Mouse (Mus musculus) R1 (cell line): ENCODE measurements around the gene Mobp.

Experiments used
- DNase-seq: peaks from one replicate; pipeline ENCODE4 v3.0.0-alpha.2; 2018; ENCODE audit warnings: low read depth, low spot score

The Mobp gene

DNA sequence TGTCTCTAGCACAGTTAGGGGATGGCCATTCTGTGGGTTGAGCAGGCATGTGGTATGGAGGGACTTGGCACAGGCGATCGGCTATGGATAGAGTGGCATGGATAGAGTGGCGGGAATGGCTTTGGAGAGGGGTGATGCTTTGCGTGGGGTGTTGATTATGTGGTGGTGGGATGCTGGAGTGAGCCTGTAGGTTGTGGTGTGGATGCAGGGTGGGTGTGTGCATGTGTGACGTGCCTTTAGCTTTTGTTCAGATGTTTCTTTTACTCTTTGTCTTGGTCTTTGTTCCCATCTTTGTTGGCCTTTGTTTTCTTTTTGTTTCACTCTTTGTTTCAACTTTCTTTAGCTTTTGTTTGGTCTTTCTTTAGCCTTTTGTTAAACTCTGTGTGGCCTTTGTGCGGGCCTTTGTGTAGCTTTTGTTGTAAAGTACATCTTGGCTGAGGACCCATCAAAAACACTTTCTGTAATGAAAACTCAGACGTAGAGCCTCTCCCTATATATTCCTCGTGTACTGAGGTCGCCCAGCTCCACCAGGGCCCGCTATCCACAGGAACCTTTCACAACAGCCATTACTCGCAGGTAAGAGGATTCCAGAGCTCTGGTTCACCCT lies at the start of gene Mobp:
Gene Mobp, plus strand, starts transcription at position 486 of the 607 bp plus-strand sequence.
- DNase-seq: peak; percentile 95

DNA sequence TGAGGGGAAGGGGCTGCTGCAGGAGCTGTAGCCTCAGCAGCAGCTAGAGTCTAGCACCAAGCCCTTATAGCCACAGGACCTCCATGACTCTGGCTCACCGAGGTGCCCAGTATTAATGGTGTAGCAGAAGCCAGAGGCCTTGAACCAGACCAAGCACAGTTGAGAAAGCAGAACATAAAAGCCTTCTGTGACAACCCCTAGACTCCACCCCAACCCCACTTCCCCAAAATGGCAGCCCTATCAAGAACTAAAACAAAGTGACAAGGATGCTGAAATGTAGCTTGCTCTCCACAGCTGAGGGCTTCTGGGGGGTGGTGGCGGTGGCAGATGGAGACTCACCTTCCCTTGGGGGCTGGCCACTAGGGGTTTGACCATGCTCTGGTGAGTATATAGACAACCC lies 48.3 kb upstream of the Mobp start:
- no peak for DNase-seq

DNA sequence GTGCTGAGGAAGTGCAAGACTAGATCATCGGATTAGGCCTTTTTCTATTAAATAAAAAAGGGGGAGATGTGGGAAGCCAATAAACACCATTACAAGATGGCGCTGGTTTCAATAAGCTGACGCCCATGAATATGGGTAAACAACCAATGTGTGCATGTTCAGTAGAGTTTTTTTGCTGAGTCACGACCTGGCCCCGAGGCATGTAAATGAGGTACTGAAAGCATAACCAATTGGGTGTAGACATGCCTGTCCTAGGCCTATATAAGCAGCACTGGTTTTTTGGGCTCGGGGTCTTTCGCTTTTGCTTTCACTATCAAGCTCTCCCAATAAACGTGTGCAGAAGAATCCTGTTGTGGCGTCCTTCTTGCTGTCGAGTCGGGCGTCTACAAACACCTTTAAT lies 40.6 kb upstream of the Mobp start:
- DNase-seq: peak; percentile 72

DNA sequence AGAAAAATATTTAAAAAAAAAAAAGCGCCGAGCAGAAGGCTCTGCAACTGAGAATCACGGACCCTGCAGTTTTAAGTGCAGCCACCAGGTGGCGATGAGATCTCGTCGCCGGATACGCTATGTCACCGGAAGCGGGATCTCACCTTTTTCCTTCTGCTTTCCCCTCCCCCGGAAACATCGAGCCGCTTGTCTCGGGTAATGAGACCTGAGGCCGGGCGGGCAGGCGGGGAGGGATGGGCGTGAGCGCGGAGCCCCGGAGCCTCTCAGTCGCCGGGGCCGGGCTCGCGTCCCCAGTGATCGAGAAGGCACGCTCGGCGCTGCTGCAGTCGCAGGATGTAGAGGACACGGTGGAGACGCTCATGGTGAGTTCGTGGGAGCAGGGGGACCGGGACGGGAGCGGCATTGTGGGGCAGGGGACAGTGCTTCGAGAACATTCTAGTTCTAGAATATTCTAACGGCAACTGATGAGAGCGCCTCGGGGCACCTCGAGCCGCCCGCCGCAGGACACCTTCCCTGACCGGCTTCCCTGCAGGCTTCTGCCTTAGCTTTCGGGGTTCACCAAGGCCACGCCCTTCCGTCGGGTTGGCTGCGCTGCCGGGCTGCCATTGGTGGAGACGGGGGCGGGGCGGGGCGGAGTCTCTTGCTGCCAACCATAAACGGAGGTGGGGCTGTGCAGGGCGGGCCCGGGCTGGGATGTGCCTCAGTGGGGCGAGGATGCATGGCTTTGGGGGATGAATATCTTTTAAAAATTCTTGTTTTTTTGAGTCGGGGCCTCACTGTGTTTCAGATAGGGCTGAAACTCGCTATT lies 39.1 kb upstream of the Mobp start, which contains the start of gene Slc25a38:
Gene Slc25a38, plus strand, starts transcription at position 164 of the 808 bp plus-strand sequence.
- DNase-seq: peak; percentile 96

DNA sequence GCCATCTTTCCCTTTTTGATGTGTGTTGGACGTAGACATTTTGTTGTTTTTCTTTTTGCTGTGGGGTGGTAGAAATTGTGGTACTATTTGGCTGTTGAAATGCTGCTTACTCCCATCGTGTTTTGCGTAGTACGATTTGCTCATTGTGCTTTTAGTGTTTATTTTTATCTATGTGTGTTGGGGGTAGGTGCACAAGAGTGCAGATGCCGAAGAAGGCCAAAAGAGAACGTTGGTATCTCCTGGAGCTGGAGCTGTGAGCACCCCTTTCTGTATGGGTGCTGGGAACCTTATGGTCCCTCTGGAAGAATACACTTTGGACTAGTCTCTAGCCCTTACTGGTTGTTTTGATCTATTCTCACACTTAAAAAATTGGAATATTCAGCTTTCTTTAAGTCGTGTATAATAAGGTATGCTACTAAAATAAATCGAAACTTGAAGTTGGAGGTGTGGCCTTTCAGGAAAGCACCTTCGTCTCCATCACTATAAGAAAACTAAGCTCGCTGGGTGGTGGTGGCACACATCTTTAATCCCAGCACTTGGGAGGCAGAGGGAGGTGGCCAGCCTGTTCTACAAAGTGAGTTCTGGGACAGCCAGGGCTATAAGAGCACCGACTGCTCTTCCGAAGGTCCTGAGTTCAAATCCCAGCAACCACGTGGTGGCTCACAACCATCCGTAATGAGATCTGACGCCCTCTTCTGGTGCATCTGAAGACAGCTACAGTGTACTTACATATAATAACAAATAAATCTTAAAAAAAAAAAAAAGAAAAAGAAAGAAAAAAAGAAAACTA lies 38.2 kb upstream of the Mobp start:
- no peak for DNase-seq

DNA sequence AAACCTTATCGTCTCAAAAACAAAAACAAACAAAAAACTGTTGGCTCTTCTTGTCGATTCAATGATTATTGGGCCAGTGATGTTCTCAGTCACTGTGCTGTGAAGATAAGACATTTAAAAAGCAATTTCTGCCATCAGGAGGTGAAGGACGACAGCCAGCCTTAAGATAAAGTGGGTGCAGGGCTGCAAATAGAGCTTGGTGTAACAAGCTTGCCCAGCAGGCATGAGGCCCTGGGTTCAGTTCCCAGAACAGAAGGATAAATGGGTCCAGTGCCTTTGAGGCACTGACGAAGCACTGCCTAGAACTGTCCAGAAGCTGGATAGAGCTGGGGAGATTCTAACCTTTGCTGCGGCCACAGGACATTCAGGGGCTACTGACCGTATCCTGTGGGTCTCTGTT lies 37.0 kb upstream of the Mobp start:
- no peak for DNase-seq

DNA sequence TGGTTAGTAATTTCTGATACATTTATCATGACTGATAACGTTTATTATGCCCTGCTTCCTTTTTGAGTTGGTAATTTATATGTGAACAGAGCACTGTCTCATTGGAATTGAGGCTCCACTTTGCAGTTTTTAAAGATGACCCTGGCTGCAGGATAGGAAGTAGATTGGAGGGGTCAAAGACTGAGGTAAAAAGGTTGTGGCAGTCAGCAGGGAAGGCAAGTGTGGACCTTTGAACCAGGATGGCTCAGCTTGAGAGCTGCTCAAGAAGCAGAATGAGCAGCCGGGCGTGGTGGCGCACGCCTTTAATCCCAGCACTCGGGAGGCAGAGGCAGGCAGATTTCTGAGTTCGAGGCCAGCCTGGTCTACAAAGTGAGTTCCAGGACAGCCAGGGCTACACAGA lies 36.1 kb upstream of the Mobp start:
- no peak for DNase-seq

DNA sequence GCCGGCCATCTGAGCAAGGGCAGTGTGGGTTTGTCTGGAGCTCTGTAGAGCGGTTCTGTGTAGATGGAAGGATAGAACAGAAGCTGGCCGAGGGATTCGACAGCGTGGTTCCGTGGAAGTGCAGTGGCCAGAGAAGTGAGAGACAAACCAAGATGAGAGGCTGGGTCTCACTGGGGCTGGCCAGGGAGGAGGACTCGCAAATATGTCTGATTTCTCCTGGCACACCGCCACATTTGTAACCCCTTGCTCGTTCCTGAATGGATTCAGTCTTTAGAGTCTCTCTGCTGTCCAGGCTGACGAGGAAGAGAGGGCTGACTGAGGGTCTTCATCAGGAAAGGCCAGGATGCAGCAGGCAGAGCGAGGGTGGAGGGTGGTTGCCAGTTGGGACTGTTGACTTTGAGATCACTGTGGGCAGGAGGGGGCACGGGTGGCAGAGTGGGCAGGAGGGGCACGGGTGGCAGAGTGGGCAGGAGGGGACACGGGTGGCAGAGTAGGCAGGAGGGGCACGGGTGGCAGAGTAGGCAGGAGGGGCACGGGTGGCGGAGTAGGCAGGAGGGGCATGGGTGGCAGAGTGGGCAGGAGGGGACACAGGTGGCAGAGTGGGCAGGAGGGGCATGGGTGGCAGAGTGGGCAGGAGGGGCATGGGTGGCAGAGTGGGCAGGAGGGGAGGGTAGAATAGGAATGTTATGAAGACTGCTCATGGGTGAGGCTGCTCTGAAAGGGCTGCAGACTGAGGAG lies 35.3 kb upstream of the Mobp start:
- DNase-seq: no peak

DNA sequence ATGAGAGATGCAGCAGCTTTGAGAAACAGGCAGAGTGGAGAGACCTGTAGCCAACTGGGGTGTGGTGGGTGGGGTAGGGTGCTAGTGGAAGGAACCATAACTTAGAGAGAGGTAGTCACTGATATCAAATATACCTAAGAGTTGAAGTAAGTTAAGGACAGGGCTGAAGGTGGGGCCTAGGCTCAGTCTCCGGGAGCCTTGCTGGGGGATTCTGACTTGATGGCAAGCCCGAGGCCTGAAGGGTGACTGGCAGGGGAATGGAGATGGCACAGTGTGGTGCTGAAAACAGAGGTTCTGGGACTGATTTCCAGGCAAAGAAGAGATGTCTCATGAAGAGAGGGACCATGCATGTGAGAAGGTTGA lies 34.7 kb upstream of the Mobp start:
- DNase-seq: no peak

DNA sequence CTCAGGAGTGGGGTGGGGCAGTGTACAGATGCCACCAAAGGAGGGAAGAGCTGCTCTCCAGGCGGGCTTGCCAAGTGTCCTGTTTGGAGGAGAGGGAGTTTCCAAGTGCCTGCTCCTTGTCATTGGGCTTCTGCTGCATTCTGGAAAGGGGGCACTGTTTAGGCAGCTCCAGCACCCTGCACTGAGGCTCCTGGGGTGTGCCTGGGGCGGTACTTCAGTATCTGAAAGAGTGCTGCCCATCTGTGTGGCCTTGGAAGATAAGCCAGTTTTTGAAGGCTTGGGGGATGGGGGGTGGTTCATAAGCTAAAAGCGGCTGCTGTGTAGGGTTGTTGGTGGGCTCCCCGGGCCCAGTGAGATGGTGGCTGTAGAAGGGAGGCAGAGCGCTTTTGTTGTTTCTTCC lies 33.9 kb upstream of the Mobp start:
- DNase-seq: no peak

DNA sequence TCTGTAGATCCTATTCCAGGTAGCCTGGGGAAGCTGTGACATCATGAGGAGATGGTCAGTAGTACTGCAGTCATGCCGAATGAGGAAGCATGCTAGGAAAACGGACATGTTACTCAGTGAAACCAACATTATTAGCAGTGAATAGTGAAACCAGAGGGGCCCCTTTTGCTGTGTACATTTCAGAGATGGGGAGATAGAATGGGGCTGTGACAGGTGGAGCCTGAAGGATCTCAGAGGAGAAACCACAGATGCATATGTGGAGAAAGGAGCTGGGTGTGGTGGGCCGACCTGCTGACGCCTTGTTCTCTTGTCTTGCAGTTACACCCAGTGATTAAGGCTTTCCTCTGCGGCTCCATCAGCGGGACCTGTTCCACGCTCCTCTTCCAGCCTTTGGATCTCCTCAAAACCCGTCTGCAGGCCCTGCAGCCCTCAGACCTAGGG lies 33.3 kb upstream of the Mobp start:
- DNase-seq: no peak

DNA sequence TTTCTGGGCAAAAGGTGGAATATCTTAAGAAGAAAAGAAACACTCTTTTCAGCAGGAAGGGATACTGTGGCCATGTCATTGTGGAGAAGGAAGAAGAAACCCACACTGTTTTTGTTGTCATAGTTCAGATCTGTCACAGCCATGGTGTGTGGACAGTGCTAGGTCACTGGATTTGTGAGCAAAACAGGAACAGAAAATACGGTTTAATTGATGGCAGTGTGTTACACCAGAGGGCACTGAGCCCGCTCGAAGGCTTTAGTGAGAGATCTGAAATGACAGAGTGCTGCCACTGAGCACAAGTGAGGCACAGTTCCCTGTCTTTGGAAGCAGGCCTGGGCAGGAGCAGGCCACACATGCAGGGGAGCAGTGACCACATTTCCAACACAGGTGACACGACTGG lies 31.3 kb upstream of the Mobp start:
- DNase-seq: no peak

DNA sequence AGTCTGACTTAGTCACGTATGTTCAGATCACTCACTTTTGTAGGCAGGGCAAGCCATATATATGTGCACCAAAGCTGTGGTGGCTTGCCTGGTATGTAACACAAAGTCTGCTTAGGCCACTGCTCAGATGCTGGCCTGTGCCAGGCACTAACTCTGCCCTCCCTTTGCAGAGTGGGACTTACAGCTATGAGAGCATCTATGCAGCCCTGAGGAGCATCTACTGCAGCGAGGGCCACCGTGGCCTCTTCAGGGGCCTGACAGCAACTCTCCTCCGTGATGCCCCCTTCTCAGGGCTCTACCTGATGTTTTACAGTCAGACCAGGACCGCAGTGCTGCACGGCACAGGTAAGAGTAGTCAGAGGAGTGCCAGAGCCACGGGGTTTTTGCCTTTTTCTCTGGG lies 29.0 kb upstream of the Mobp start:
- no peak for DNase-seq

DNA sequence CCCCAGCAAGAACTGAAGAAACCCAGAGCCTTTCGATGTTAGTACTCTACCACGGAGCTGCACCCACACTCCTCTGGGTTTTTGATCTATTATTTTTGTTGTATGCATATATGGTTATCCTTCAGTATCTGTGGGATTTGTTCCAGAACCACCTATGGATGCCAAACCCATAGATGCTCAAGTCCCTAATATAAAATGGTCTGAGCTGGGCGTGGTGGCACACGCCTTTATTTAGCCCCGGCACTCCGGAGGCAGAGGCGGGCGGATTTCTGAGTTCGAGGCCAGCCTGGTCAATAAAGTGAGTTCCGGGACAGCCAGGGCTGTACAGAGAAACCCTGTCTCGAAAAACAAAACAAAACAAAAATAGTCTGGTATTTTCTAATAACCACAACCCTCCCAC lies 22.6 kb upstream of the Mobp start:
- DNase-seq: no peak

DNA sequence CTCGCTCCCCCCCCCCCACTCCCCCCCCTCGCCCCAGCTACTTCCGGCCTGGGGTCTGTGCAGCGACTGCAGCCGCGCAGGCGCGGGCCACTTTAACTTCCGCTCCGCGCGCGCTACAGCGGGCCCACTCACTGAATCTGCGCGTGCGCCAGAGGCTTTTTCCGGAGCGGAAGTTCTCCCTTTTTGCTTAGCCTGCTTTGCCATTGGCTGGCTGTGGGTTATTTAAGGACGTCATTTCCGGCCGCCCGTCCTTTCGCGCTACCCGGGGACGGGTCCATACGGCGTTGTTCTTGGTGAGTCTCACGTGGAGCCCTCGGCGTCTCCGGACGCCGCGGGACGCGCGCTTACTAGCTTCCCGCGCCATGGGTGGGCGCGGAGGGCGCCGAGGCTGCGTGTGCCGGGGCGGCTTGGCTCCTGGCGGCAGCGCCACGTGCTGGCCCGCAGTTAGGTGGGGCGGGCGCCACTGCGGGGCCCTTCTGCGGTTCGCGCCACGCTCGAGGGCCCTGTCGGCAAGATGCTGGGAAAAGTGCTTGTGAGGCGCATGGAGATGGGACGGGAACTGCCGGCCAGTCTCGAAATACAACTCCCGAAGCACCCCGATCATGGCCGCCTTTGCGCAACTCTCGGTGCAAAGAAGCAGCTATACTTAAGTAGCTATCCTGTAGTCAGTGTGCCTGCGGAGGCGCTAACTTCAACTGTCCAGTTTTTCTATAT lies 21.8 kb upstream of the Mobp start, which contains the start of gene Rpsa:
Gene Rpsa, plus strand, starts transcription at position 152 of the 714 bp plus-strand sequence.
- peak; percentile 98 for DNase-seq

DNA sequence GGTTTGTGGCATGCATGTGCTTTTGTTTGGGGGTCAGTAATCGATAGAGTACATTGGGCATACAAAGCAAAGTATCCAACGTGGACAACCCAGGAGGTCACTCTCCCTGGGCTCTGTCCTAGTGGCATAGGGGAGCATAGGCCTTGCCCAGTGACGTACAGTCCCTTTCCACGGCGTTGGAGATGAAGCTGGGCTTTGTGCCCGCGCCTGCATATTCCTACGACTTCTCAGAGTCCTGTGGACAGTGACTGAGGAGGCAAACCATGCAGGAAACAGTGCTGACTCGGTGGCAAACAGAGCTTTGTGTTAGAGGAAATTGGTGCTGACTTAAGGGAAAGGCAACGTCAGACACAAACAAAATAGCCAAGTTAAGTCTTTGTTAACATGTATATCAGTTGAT lies 20.2 kb upstream of the Mobp start:
- no peak for DNase-seq

DNA sequence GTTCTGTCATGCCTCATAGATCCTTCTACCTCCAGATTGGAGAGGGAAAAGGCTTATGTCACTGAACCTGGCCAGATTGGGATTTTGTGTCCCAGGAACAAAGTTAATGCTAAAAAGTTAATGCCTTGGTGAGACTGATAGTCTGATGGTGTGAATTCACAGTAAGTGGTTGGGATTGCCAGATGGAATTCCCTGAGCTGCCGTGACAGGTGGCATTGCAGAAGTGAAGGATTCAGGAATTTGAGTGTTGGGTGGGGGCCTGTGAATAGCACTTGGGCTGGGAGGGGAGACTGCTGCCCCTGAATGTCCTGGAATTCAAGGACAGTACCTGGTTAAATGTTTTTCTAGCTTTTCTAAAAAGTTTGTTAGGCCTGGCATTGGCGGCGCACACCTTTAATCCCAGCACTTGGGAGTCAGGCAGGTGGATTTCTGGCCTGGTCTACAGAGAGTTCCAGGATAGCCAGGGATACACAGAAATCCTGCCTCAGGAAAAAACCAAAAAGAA lies 17.7 kb upstream of the Mobp start:
- DNase-seq: no peak

DNA sequence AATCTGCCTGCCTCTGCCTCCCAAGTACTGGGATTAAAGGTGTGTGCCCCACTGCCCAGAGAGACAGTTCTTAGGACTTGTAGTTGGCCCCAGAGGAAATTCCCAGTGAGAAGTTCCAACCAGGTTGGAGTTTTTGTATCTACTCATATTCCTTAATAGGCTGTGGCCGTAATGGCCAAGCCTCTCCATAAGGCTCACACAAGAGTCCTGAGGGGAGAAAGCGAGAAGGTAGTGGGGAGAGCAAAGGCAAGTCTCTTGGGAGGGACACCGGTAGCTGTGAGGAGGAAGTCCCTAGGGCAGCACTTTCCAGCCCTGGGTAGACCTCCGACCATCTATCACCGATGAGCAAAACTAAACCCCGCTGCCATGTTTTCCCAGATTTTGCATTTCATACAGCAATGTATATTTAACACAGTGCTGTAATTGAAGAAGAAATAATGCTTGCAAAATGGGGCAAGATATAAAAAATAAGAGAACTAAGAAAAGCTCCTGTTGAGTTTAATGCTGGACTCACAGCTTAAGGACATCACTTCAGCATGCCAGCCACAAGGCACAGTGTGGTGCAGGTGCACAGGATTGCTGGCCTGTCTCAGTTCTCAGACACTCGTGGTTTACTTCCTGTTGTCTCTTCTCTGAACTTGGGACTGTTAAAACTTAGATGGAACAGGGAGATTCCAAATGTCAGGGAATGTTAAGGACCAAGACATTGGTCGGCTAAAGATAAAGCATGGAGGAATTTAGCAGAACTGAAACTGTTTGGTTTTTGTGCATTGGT lies 16.3 kb upstream of the Mobp start:
- DNase-seq: peak; percentile 60

DNA sequence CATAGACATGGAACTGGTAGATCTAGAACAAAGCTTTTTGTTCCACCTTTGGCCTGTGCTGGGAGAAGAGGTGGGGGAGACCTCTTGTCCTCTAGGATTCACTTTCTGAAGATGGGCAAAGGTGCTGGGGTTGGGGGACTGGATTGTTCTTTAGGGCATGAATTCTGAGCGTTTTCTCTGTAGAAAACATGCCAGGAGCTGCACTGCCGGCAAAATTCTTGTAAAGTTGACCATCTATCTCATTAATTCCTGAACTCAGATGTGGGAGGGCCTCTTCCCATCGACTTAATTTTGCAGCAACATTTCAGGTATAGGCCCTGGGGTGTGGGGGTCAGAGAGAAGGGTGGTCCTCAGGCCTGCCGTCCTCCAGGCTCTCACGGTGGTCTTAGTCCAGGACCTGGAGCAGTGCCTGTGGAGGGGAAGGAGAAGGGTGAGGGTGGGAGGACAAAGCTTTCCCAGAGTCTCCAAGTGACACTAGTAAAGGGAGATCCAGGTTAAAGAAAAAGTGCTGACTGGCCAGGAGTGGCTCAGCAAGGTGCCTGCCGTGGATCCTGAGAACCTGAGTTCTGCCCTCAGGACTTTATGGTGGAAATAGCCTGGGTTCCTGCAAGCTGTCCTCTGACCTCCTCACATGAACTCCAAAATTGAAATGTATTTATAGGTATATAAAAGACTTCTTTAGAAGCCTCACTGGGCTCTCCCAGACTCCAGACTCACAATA lies 15.6 kb upstream of the Mobp start:
- no peak for DNase-seq
